Mouse (Mus musculus): ENCODE data around the gene Fpr1. TPM values are rescaled to one million over a fixed set of nuclear protein-coding genes. Genes with fewer than 3 reads are reported as not detected.
"Not testable (repeated sequence)": the region's sequence is repeated elsewhere in the genome, so short reads cannot be mapped to it uniquely, and the experiment has no call there.

Fpr1 gene
- polyA plus RNA-seq, 1 experiment from 2014 or later: not detected

GRCm38 (mm10) chr17:17857446-17857845, 26.3 kb downstream of the Fpr1 start:
- ATAC-seq (ENCODE audit: low FRiP score): no peak
- no peak for DNase-seq (ENCODE audit: low spot score, missing footprints)
- H3K9me3 ChIP-seq (ENCODE audit: control insufficient read depth, low read length): no peaks in the 10 kb centered on the region
- H3K4me1 ChIP-seq (ENCODE audit: control insufficient read depth, insufficient read depth, low read length): no peaks in the 10 kb centered on the region
- no peak overlapping the region for H3K9ac ChIP-seq (ENCODE audit: low read length)
- no peak overlapping the region for H3K4me2 ChIP-seq
- no peaks in the 10 kb centered on the region for H3K36me3 ChIP-seq (ENCODE audit: control insufficient read depth, insufficient read depth, low read length)
- 100% methylated on average over 1 of the region's 1 CpGs for WGBS
- no peak overlapping the region for H3K27ac ChIP-seq (ENCODE audit: low read depth, low read length)
- no peaks in the 10 kb centered on the region for H3K27me3 ChIP-seq (ENCODE audit: control insufficient read depth, insufficient read depth, low read length)
- H3K4me3 ChIP-seq (ENCODE audit: low read depth, low read length): no peak overlapping the region

- H3K9me3 ChIP-seq (ENCODE audit: control insufficient read depth, low read length): no peaks in the 10 kb centered on the region
- no peak overlapping the region for H3K4me3 ChIP-seq (ENCODE audit: low read depth, low read length)
- no peaks in the 10 kb centered on the region for H3K36me3 ChIP-seq (ENCODE audit: control insufficient read depth, insufficient read depth, low read length)
- no peak for ATAC-seq (ENCODE audit: low FRiP score)
- 95% methylated on average over 1 of the region's 1 CpGs for WGBS
- H3K27ac ChIP-seq (ENCODE audit: low read depth, low read length): no peak overlapping the region
- H3K27me3 ChIP-seq (ENCODE audit: control insufficient read depth, insufficient read depth, low read length): no peaks in the 10 kb centered on the region
- no peaks in the 10 kb centered on the region for H3K4me1 ChIP-seq (ENCODE audit: control insufficient read depth, insufficient read depth, low read length)
- H3K9ac ChIP-seq (ENCODE audit: low read length): no peak overlapping the region
- no peak overlapping the region for H3K4me2 ChIP-seq
- no peak for DNase-seq (ENCODE audit: low spot score, missing footprints)
These were observed 27.1 kb downstream of the Fpr1 start for GRCm38 (mm10) chr17:17856612-17857011.

- Histone ChIP-seq H3K36me3 (ENCODE audit: control insufficient read depth, insufficient read depth, low read length) (no peaks in the 10 kb centered on the region), H3K4me1 (ENCODE audit: control insufficient read depth, insufficient read depth, low read length) (no peaks in the 10 kb centered on the region), H3K4me2 (no peak within 1 kb of the TSS), H3K9me3 (ENCODE audit: control insufficient read depth, low read length) (no peaks in the 10 kb centered on the region), H3K27ac (ENCODE audit: low read depth, low read length) (no peak within 1 kb of the TSS), H3K4me3 (ENCODE audit: low read depth, low read length) (no peak within 1 kb of the TSS), H3K27me3 (ENCODE audit: control insufficient read depth, insufficient read depth, low read length) (peaks cover 1% of the 10 kb centered on the region; the same call in 1 of the 2 replicates), H3K9ac (ENCODE audit: low read length) (no peak within 1 kb of the TSS)
- DNase-seq (ENCODE audit: low spot score, missing footprints) (no peak), ATAC-seq (ENCODE audit: low FRiP score) (peak; percentile 49)
- 57% methylated on average over 8 of the region's 8 CpGs for WGBS
These were observed 28.5 kb downstream of the Fpr1 start, which contains the start of gene Has1 for GRCm38 (mm10) chr17:17855064-17855838. Has1 (minus strand) TSS chr17:17855205.

GRCm38 (mm10) chr17:17849906-17850712, 33.6 kb downstream of the Fpr1 start:
- DNase-seq (ENCODE audit: low spot score, missing footprints) (no peak), ATAC-seq (ENCODE audit: low FRiP score) (peak; percentile 46)
- no peak overlapping the region for H3K9ac ChIP-seq (ENCODE audit: low read length)
- no peak overlapping the region for H3K27ac ChIP-seq (ENCODE audit: low read depth, low read length)
- no peaks in the 10 kb centered on the region for H3K9me3 ChIP-seq (ENCODE audit: control insufficient read depth, low read length)
- no peak overlapping the region for H3K4me3 ChIP-seq (ENCODE audit: low read depth, low read length)
- H3K36me3 ChIP-seq (ENCODE audit: control insufficient read depth, insufficient read depth, low read length): no peaks in the 10 kb centered on the region
- H3K4me2 ChIP-seq: peak overlapping the region; percentile 14; the same call in 1 of the 2 replicates
- no peaks in the 10 kb centered on the region for H3K4me1 ChIP-seq (ENCODE audit: control insufficient read depth, insufficient read depth, low read length)
- peaks cover 8% of the 10 kb centered on the region; the same call in 1 of the 2 replicates for H3K27me3 ChIP-seq (ENCODE audit: control insufficient read depth, insufficient read depth, low read length)
- WGBS: 17% methylated on average over 55 of the region's 55 CpGs

- peaks cover 8% of the 10 kb centered on the region; the same call in 1 of the 2 replicates for H3K27me3 ChIP-seq (ENCODE audit: control insufficient read depth, insufficient read depth, low read length)
These were observed 34.8 kb downstream of the Fpr1 start for GRCm38 (mm10) chr17:17848988-17849387.

GRCm38 (mm10) chr17:17845187-17846027, 38.3 kb downstream of the Fpr1 start:
- Histone ChIP-seq H3K9me3 (ENCODE audit: control insufficient read depth, low read length) (no peaks in the 10 kb centered on the region), H3K4me3 (ENCODE audit: low read depth, low read length) (no peak overlapping the region), H3K4me2 (no peak overlapping the region), H3K4me1 (ENCODE audit: control insufficient read depth, insufficient read depth, low read length) (no peaks in the 10 kb centered on the region), H3K36me3 (ENCODE audit: control insufficient read depth, insufficient read depth, low read length) (no peaks in the 10 kb centered on the region; the same call in 1 of the 2 replicates), H3K27ac (ENCODE audit: low read depth, low read length) (no peak overlapping the region), H3K9ac (ENCODE audit: low read length) (no peak overlapping the region), H3K27me3 (ENCODE audit: control insufficient read depth, insufficient read depth, low read length) (peaks cover 8% of the 10 kb centered on the region; the same call in 1 of the 2 replicates)
- ATAC-seq (ENCODE audit: low FRiP score) (no peak), DNase-seq (ENCODE audit: low spot score, missing footprints) (no peak)
- WGBS: 73% methylated on average over 10 of the region's 10 CpGs

More at GRCm38 (mm10) chr17:17848988-17849387, 34.8 kb downstream of the Fpr1 start:
- H3K36me3 ChIP-seq (ENCODE audit: control insufficient read depth, insufficient read depth, low read length): no peaks in the 10 kb centered on the region
- 76% methylated on average over 2 of the region's 2 CpGs for WGBS
- H3K4me3 ChIP-seq (ENCODE audit: low read depth, low read length): no peak overlapping the region
- ATAC-seq (ENCODE audit: low FRiP score) (no peak), DNase-seq (ENCODE audit: low spot score, missing footprints) (no peak)
- no peaks in the 10 kb centered on the region for H3K4me1 ChIP-seq (ENCODE audit: control insufficient read depth, insufficient read depth, low read length)
- no peaks in the 10 kb centered on the region for H3K9me3 ChIP-seq (ENCODE audit: control insufficient read depth, low read length)
- H3K27ac ChIP-seq (ENCODE audit: low read depth, low read length): no peak overlapping the region
- H3K9ac ChIP-seq (ENCODE audit: low read length): no peak overlapping the region
- H3K4me2 ChIP-seq: no peak overlapping the region

- not testable (repeated sequence) for H3K9ac ChIP-seq (ENCODE audit: low read length); ATAC-seq (ENCODE audit: low FRiP score); H3K36me3 ChIP-seq (ENCODE audit: control insufficient read depth, insufficient read depth, low read length); H3K9me3 ChIP-seq (ENCODE audit: control insufficient read depth, low read length); H3K27me3 ChIP-seq (ENCODE audit: control insufficient read depth, insufficient read depth, low read length); H3K27ac ChIP-seq (ENCODE audit: low read depth, low read length); DNase-seq (ENCODE audit: low spot score, missing footprints); H3K4me1 ChIP-seq (ENCODE audit: control insufficient read depth, insufficient read depth, low read length); H3K4me3 ChIP-seq (ENCODE audit: low read depth, low read length); H3K4me2 ChIP-seq
- WGBS: 85% methylated on average over 3 of the region's 3 CpGs
These were observed 39.1 kb downstream of the Fpr1 start for GRCm38 (mm10) chr17:17844606-17845005.

- Histone ChIP-seq H3K4me1 (ENCODE audit: control insufficient read depth, insufficient read depth, low read length) (no peaks in the 10 kb centered on the region; the same call in 1 of the 2 replicates), H3K4me3 (ENCODE audit: low read depth, low read length) (no peak overlapping the region), H3K27ac (ENCODE audit: low read depth, low read length) (no peak overlapping the region), H3K36me3 (ENCODE audit: control insufficient read depth, insufficient read depth, low read length) (peaks cover 3% of the 10 kb centered on the region; the same call in 1 of the 2 replicates), H3K9me3 (ENCODE audit: control insufficient read depth, low read length) (no peaks in the 10 kb centered on the region), H3K9ac (ENCODE audit: low read length) (no peak overlapping the region), H3K27me3 (ENCODE audit: control insufficient read depth, insufficient read depth, low read length) (no peaks in the 10 kb centered on the region), H3K4me2 (no peak overlapping the region)
- 77% methylated on average over 27 of the region's 27 CpGs for WGBS
- ATAC-seq (ENCODE audit: low FRiP score) (peak; percentile 64), DNase-seq (ENCODE audit: low spot score, missing footprints) (peak; percentile 78)
These were observed 40.0 kb downstream of the Fpr1 start for GRCm38 (mm10) chr17:17843534-17844261.
